8 mouse cellular contexts compared by ENCODE assay signal in genomic region chr17:12769380-12769921, GRCm38 (mm10). TPM values are rescaled to one million over a fixed set of nuclear protein-coding genes. Genes with fewer than 3 reads are reported as not detected.
A peak's percentile ranks its signal among the peaks of the same experiment; 100 is the strongest.
DNase-seq lines count a peak whose midpoint lies in the region; ATAC-seq and TF ChIP-seq lines count a peak whose summit lies in the region.

Gene Igf2r (minus strand): TSS chr17:12769664.

- whole genome bisulfite sequencing in heart, embryonic 11.5 days (ENCODE audit: insufficient replicate concordance) = 35% methylated on average over 60 of the region's 67 CpGs
- 31% methylated on average over 51 of the region's 67 CpGs for WGBS in kidney, embryonic 16.5 days

- peak; percentile 80 for ATAC-seq in heart, embryonic 11.5 days (replicated peaks; ENCODE audit: insufficient number of reproducible peaks, low FRiP score, low TSS enrichment)
- ATAC-seq in kidney, embryonic 16.5 days (ENCODE audit: low FRiP score, low TSS enrichment) = peak; percentile 81
- peak; percentile 37; the same call in 1 of the 2 replicates for ATAC-seq in monocyte, adult 5-6 weeks (replicated peaks; ENCODE audit: insufficient number of reproducible peaks, low FRiP score, low TSS enrichment, poor library complexity, severe bottlenecking)

- H3K27me3 ChIP-seq in heart, embryonic 11.5 days (ENCODE audit: control insufficient read depth, insufficient read depth, low read length) = no peaks in the 10 kb centered on the region
- H3K27me3 ChIP-seq in kidney, embryonic 16.5 days (ENCODE audit: insufficient read depth, low read length) = no peaks in the 10 kb centered on the region

- H3K4me3 ChIP-seq in bone marrow macrophage, adult 2 months (ENCODE audit: insufficient read depth, low read length) = peak within 1 kb of the TSS; percentile 76
- peak within 1 kb of the TSS; percentile 61 for H3K4me3 ChIP-seq in embryonic fibroblast, embryonic 13.5 days (ENCODE audit: insufficient read depth, low read length)
- peak within 1 kb of the TSS; percentile 75 for H3K4me3 ChIP-seq in heart, embryonic 11.5 days (ENCODE audit: low read depth, low read length)
- peak within 1 kb of the TSS; percentile 61 for H3K4me3 ChIP-seq in kidney, embryonic 16.5 days (ENCODE audit: low read length)

- peak within 1 kb of the TSS; percentile 96 for H3K9ac ChIP-seq in heart, embryonic 11.5 days (ENCODE audit: low read depth, low read length)
- peak within 1 kb of the TSS; percentile 81 for H3K9ac ChIP-seq in kidney, embryonic 16.5 days (replicated peaks; ENCODE audit: low read length)

- no peak for TF ChIP-seq POLR2A in bone marrow macrophage, adult 2 months (IDR thresholded peaks at IDR 0.05; ENCODE audit: borderline replicate concordance, low read depth, low read length)
- peak; percentile 88 for TF ChIP-seq POLR2A in embryonic fibroblast, embryonic 13.5 days (IDR thresholded peaks at IDR 0.05; ENCODE audit: low read depth, low read length)

- H3K36me3 ChIP-seq in heart, embryonic 11.5 days (ENCODE audit: control insufficient read depth, insufficient read depth, low read length) = peaks cover 28% of the 10 kb centered on the region
- peaks cover 27% of the 10 kb centered on the region for H3K36me3 ChIP-seq in kidney, embryonic 16.5 days (ENCODE audit: insufficient read depth, low read length)

- TF ChIP-seq CTCF in bone marrow macrophage, adult 2 months (IDR thresholded peaks at IDR 0.05; ENCODE audit: low read depth, low read length) = no peak
- no peak for TF ChIP-seq CTCF in embryonic fibroblast, embryonic 13.5 days (IDR thresholded peaks at IDR 0.05; ENCODE audit: borderline replicate concordance, insufficient read depth, low read length)

- H3K4me1 ChIP-seq in bone marrow macrophage, adult 2 months (ENCODE audit: control insufficient read depth, insufficient read depth, low read length) = peaks cover 16% of the 10 kb centered on the region
- no peaks in the 10 kb centered on the region for H3K4me1 ChIP-seq in embryonic fibroblast, embryonic 13.5 days (ENCODE audit: control insufficient read depth, insufficient read depth, low read length)
- peaks cover 24% of the 10 kb centered on the region for H3K4me1 ChIP-seq in heart, embryonic 11.5 days (ENCODE audit: control insufficient read depth, insufficient read depth, low read length)
- peaks cover 33% of the 10 kb centered on the region for H3K4me1 ChIP-seq in kidney, embryonic 16.5 days (ENCODE audit: insufficient read depth, low read length)

- H3K4me2 ChIP-seq in heart, embryonic 11.5 days = peak within 1 kb of the TSS; percentile 69
- H3K4me2 ChIP-seq in kidney, embryonic 16.5 days (replicated peaks; ENCODE audit: low read depth, low read length) = peak within 1 kb of the TSS; percentile 61

- DNase-seq in 3T3-L1 (ENCODE audit: low read depth, low spot score) (peak; percentile 73), liver (peak; percentile 91)
- DNase-seq in spleen, postnatal 36 days (ENCODE audit: low spot score in 2 of 2) = peak; percentile 74 to 80

- H3K27ac ChIP-seq in bone marrow macrophage, adult 2 months (ENCODE audit: insufficient read depth, low read depth, low read length) = peak within 1 kb of the TSS; percentile 43
- H3K27ac ChIP-seq in embryonic fibroblast, embryonic 13.5 days (ENCODE audit: insufficient read depth, low read length) = peak within 1 kb of the TSS; percentile 61
- H3K27ac ChIP-seq in heart, embryonic 11.5 days (ENCODE audit: low read depth, low read length) = peak within 1 kb of the TSS; percentile 98
- H3K27ac ChIP-seq in kidney, embryonic 16.5 days (ENCODE audit: low read length) = peak within 1 kb of the TSS; percentile 56

- H3K9me3 ChIP-seq in heart, embryonic 11.5 days (replicated peaks; ENCODE audit: control insufficient read depth, low read length) = no peaks in the 10 kb centered on the region
- H3K9me3 ChIP-seq in kidney, embryonic 16.5 days (ENCODE audit: low read length) = peaks cover 7% of the 10 kb centered on the region; the same call in 1 of the 2 replicates

RNA-seq across cellular contexts. Expression of gene Igf2r, which starts in this region (rescaled TPM):
- 31.0 and 36.5 TPM in 2 replicates for polyA plus RNA-seq in bone marrow macrophage, adult 2 months (2012; ENCODE audit: insufficient read depth, insufficient read length, missing spikeins)
- 246 and 249 TPM in 2 replicates for polyA plus RNA-seq in embryonic fibroblast, embryonic 13.5 days (2011; ENCODE audit: insufficient read length, low read depth, missing spikeins)
- polyA plus RNA-seq in heart, embryonic 11.5 days (2014; fragmentation: Nextera tagmentation; extraction: Ambion mirVana) = 199 and 238 TPM in 2 replicates
- 32.1 and 33.6 TPM in 2 replicates for polyA plus RNA-seq in kidney, embryonic 16.5 days (2015; fragmentation: Nextera tagmentation; extraction: Ambion mirVana)
- total RNA-seq in monocyte, adult 5-6 weeks (2017) = 19.7 to 53.8 TPM (median 24.1 TPM) in 3 replicates

Comparison
In these comparisons a context has a peak if more than half of its experiments do, and no peak if none do; other contexts are left out.
1. Peak in every context shown above with its lines: DNase-seq, ATAC-seq, H3K4me3 ChIP-seq and H3K27ac ChIP-seq.
2. H3K27ac ChIP-seq: peak in every context shown above with its lines; median percentile 98 in heart, embryonic 11.5 days; 61 in embryonic fibroblast, embryonic 13.5 days; 56 in kidney, embryonic 16.5 days; 43 in bone marrow macrophage, adult 2 months.